Mouse (Mus musculus) ovary, postnatal 36 days (tissue): ENCODE measurements around the gene Tmem79.
A peak's percentile ranks its signal among the peaks of the same experiment; 100 is the strongest.
"Not testable (repeated sequence)": the region's sequence is repeated elsewhere in the genome, so short reads cannot be mapped to it uniquely, and the experiment has no call there.

ENCODE experiments used
- DNase-seq: peaks from one replicate; pipeline ENCODE4 v3.0.0; 2022; ENCODE audit warnings: low spot score, mixed read lengths

The Tmem79 gene

DNA sequence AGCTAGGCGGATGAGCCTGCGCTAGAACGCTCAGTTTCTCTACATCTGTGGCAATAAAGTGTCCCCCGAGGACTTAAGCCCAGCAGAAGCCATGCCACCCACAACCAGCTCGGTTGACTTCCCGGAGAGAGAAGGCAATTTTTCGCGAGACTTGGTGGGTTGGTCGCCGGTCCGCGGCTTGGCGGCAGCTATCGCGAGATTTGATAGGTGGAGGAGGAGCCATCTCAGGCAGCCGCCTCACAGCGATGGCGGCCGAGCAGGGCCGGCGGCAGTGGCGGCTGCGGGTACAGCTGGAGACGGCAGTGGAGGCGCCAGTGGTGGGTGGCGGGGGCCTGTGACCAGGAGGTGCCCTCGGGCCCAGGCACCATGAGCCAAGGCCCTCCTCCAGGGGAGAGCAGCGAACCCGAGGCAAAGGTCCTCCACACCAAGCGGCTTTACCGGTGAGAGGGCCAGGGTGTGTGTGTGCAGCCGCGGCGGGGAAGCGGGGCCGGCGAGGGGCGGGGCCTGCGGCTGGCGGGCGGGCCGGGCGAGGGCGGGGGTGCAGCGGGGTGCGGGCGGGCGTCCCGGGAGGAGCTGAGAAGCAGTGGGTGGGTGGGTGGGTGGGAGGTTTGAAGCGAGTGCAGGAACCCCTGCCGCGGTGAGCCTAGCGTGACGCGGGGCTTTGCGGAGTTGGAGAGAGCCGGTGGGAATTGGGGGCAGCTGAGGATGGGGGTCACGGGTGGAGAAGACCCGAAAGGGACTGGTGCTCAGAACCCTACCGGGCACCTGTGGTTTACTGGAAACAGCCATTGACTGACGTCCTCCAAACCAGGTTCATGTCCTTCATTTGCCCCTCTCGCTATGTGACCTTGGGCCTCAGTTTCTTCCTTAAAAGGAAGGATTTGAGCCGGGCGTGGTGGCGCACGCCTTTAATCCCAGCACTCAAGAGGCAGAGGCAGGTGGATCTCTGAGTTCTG is at the start of gene Tmem79, which contains the start of gene Smg5:
Tmem79 (minus strand) TSS at position 91 of the 956 bp plus-strand sequence.
Smg5 (plus strand) TSS at position 203 of the 956 bp plus-strand sequence.
- peak; percentile 96 for DNase-seq

DNA sequence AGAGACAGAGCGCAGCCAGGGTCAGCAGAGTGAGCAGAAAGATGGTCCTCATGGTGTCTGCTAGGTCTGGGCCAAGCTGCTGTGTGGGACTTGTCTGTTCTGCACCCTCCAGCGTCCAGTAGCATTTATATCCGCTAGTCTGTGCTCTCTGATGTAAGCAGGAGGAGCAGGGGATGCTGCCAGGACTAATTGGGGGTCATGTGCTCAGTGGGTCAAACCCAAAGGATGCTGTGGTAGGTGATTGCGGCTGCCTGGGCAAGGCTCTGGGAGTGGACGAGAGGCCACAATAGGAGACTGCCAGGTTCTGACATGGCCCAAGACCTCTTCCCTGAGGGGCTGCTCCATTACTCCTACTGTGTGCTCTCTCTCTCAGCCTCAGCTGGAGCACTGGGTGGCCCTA is 48.4 kb upstream of the Tmem79 start, which contains the start of gene Bglap:
Bglap (minus strand) TSS at position 101 of the 400 bp plus-strand sequence.
- no peak for DNase-seq

DNA sequence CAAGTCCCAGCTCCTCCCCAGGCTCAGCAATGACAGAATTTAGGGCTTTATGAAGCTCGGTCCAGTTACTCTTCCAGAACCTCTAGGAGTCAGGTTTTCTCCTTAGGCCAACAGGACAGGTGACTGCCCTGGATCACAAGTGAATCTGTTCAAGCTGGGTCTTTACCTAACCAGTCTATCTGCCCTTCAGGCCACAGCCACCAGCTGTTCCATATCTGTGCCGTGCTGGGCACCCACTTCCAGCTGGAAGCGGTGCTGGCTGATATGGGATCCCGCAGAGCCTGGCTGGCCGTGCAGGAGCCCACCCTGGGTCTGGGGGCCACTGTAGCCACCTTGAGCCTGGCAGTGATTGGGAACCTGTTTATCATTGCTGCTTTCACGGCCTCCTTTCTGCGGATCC is 46.4 kb upstream of the Tmem79 start:
- DNase-seq, result not testable (repeated sequence)

DNA sequence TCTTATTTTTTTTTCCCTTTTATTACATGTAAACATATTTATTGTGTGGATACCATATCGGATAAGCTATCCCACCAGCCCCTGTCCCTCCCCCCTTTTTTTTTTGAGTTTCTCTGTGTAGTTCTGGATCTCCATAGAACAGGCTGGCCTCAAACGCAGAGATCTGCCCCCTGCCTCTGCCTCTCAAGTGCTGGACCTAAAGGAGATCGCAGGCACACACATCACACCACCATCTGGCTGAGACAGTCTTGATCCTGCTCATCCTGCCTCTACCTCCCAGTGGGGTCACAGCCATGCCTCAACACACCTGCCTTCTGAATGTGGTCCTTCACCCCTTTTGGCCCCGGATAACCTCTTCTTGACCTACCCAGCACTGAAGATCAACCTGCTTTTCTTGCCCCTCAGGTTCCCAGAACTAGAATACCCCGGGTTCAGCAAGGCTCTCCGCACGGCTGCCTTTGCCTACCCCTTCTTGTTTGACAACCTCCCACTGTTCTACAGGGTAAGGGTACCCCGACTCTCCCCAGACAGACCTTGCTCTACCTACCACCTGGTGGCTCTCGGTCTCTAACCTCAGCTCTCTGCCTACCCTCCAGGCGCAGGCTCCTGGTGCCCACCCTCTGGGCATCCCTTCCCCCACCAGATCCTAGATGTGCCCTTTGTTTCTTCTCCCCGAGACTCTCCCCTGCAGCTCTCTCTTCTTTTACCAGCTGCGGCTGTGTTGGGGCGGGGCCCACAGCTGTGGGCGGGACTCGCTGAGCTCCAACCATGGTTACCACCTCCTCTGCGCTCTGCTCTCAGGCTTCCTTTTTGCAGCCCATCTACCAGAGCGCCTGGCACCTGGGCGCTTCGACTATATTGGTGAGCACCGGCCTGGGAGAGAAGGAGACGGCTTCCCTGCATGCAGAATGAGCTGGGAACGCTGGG is 45.7 kb upstream of the Tmem79 start:
- DNase-seq, result not testable (repeated sequence)

DNA sequence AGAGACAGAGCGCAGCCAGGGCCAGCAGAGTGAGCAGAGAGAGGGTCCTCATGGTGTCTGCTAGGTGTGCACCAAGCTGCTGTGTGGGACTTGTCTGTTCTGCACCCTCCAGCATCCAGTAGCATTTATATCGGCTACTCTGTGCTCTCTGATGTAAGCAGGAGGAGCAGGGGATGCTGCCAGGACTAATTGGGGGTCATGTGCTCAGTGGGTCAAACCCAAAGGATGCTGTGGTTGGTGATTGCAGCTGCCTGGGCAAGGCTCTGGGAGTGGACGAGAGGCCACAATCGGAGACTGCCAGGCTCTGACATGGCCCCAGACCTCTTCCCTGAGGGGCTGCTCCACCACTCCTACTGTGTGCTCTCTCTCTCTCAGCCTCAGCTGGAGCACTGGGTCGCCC is 42.7 kb upstream of the Tmem79 start, which contains the start of gene Bglap2:
Bglap2 (minus strand) TSS at position 101 of the 400 bp plus-strand sequence.
- DNase-seq, result peak; percentile 2

DNA sequence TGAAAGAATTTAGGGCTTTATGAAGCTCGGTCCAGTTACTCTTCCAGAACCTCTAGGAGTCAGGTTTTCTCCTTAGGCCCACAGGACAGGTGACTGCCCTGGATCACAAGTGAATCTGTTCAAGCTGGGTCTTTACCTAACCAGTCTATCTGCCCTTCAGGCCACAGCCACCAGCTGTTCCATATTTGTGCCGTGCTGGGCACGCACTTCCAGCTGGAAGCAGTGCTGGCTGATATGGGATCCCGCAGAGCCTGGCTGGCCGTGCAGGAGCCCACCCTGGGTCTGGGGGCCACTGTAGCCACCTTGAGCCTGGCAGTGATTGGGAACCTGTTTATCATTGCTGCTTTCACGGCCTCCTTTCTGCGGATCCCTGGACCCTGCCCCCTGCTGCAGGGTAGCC is 40.7 kb upstream of the Tmem79 start:
- peak; percentile 1 for DNase-seq

DNA sequence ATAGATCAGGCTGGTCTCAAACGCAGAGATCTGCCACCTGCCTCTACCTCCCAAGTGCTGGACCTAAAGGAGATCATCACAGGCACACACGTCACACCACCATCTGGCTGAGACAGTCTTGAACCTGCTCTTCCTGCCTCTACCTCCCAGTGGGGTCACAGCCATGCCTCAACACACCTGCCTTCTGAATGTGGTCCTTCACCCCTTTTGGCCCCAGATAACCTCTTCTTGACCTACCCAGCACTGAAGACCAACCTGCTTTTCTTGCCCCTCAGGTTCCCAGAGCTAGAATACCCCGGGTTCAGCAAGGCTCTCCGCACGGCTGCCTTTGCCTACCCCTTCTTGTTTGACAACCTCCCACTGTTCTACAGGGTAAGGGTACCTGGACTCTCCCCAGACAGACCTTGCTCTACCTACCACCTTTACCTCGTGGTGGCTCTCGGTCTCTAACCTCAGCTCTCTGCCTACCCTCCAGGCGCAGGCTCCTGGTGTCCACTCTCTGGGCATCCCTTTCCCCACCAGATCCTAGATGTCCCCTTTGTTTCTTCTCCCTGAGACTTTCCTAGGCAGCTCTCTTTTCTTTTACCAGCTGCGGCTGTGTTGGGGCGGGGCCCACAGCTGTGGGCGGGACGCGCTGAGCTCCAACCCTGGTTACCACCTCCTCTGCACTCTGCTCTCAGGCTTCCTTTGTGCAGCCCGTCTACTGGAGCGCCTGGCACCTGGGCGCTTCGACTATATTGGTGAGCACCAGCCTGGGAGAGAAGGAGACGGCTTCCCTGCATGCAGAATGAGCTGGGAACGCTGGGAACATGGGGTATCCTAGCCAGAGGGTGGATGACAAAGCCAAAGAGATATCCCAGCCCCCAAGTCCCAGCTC is 40.0 kb upstream of the Tmem79 start:
- DNase-seq, result peak; percentile 24

DNA sequence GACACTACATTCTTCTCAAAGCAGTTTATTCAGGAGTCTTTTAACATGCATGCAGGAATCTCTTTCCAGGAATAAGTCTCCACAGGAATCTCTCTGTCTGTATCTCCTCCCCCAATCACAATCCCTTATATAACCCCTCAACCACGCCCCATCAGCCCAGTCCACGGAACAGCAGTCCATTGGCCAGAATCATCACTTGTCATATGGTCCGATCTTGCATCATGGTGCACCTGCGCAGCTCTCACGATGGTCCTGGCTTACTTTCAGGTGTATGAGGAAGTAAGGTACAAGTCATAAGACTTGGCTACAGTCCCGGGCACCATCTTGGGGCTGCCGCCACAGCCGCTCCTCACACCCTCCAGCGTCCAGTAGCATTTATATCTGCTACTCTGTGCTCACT is 36.7 kb upstream of the Tmem79 start, which contains the start of gene Bglap3:
Bglap3 (minus strand) TSS at position 101 of the 400 bp plus-strand sequence.
- not testable (repeated sequence) for DNase-seq

DNA sequence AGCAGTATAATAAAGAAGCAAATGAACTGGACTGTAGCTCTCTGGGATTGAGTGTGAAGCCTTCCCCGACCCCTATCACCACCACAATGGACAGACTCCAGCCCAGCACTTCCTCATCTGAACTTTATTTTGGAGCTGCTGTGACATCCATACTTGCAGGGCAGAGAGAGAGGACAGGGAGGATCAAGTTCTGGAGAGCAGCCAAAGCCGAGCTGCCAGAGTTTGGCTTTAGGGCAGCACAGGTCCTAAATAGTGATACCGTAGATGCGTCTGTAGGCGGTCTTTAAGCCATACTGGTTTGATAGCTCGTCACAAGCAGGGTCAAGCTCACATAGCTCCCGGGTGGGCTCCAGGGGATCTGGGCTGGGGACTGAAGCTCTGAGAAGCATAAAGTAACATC is 32.6 kb upstream of the Tmem79 start:
- DNase-seq, result peak; percentile 2

DNA sequence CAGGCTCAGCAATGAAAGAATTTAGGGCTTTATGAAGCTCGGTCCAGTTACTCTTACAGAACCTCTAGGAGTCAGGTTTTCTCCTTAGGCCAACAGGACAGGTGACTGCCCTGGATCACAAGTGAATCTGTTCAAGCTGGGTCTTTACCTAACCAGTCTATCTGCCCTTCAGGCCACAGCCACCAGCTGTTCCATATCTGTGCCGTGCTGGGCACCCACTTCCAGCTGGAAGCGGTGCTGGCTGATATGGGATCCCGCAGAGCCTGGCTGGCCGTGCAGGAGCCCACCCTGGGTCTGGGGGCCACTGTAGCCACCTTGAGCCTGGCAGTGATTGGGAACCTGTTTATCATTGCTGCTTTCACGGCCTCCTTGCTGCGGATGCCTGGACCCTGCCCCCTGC is 31.6 kb upstream of the Tmem79 start:
- DNase-seq, result not testable (repeated sequence)

DNA sequence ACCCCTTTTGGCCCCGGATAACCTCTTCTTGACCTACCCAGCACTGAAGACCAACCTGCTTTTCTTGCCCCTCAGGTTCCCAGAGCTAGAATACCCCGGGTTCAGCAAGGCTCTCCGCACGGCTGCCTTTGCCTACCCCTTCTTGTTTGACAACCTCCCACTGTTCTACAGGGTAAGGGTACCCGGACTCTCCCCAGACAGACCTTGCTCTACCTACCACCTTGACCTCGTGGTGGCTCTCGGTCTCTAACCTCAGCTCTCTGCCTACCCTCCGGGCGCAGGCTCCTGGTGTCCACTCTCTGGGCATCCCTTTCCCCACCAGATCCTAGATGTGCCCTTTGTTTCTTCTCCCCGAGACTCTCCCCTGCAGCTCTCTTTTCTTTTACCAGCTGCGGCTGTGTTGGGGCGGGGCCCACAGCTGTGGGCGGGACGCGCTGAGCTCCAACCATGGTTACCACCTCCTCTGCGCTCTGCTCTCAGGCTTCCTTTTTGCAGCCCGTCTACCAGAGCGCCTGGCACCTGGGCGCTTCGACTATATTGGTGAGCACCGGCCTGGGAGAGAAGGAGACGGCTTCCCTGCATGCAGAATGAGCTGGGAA is 31.0 kb upstream of the Tmem79 start:
- peak; percentile 60 for DNase-seq

DNA sequence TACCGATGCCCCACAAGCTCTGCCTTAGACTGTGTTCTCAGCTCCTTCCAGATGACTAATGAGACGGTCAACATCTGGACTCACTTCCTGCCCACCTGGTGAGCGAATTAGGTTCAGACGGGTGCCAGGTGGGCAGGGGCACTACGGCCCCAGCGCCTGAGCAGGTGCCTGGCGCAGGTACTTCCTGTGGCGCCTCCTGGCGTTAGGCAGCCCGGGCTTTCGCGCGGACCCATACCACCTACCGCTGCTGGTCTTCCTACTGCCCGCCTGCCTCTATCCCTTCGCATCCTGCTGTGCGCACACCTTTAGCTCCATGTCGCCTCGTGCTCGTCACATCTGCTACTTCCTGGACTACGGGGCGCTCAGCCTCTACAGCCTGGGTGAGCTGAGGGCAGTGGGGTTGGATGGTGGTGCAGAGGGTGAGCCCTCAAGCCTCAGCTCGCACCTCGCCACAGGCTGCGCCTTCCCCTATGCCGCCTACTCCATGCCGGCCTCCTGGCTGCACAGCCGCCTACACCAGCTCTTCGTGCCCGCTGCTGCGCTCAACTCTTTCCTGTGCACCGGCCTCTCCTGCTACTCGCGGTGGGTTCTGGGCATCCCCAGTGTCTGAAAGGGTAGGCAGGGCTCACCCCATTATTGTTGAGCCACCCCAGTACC is 29.9 kb upstream of the Tmem79 start:
- peak; percentile 5 for DNase-seq

DNA sequence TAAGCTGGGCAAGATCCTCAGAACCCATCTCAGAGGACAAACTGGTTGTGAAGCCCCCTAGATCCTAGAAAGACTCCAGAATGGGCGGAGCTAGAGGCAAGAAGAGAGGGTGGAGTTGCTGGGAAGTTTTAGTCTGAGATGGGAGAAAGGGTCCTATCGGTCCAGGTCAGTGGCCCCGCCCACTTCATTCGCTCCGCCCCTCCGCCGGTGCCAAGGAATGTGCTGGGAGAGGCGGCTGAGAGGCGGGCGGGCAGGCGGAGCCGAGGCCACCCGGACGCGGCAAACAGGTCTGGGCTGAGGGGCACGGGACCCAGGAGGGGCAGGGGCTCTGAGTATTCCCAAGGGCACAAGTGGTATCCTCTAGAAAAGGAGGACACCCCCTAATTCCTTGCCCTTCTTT is 28.4 kb upstream of the Tmem79 start, which contains the start of gene Paqr6:
Paqr6 (plus strand) TSS at position 248 of the 400 bp plus-strand sequence.
- DNase-seq, result peak; percentile 81

DNA sequence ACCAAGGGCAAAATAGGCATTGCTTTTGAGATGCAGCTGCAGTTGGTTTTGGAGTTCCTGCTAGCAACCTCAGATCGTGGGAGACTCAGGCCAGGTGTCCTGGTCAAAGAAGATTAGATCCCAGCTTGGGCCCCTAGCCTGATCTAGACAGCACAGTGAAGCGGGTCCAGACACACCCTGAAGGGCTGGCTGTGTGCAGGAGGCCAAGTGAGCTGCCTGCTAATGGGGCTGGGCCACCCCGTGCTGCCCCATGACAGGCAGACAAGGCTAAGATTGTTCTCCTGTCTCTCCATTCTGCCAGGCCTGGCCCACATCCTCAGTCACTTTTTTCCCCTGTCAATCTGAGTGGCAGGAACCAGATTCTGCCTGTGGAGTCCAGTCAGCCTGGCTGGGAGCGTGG is 27.8 kb upstream of the Tmem79 start:
- no peak for DNase-seq

DNA sequence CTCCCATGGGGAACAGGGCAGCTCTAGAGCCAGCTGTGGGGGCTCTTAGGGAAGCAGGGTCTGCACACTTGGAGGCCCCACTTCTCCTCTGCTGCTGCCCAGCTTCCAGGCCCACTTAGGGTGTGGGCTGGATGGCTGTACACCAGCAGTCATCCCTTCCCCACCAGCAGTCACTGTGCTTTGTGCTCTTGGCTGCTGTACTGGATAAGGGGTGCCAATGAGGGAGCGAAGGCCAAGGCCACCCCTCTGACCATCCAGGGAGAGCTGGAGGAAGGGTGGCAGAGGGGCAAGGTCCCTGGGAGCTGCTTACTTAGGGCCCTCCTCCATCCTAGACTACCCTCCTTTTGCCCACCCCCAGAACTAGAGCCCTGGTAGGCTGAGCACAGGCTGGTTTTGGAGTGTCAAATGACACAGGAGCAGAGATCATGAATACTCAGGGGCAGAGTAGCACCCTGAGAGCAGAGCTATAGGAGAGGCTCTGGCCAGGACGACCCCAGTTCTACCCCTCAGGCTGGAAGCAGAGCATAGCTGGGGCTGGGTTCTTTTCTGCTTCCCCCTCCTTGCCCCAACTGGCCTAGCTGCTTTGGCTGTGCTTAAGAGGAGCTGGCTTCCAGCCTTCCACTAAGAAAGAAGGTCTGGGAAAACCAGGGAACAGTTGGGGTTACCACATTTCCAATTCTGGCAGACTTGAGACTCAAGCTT is 25.8 kb upstream of the Tmem79 start:
- no peak for DNase-seq

DNA sequence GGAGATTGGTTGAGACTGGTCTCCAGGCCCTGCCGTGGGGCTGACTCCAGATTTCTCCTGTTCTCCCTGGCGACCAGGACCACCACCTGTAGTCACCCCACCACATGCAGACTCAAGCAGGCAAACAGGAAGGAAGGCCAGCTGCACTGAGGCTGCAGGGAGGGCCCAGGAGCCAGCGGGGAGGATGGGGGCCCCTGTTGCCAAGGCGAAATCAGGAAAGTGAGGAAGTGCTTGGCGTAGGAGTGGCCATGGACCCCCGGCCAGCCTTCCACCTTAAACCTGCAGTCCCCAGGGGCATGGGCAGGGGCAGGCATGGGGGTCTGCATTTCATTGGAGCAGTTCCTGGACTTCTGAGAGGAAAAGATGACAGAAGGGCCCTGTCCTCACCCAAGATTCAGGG is 25.1 kb upstream of the Tmem79 start:
- DNase-seq, result no peak

DNA sequence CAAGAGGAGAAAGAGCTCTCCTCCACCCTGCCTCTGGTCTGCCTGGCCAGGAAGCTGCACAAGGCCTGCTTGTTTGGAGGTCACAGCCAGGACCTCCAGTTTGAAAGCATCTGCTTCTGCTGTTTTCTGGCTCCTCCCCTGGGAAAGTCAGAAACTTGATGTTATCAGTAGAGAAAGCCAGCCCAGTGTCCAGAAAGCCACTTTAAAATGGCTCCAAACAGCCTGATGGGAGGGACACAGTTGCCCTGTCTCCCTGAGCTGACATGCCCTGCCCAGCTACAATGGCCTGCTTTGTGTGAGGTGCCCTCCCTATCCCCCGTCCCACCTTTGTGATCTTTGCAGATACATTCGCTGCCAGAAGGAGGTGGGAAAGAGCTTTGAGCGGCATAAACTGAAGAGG is 24.0 kb upstream of the Tmem79 start:
- DNase-seq, result no peak

DNA sequence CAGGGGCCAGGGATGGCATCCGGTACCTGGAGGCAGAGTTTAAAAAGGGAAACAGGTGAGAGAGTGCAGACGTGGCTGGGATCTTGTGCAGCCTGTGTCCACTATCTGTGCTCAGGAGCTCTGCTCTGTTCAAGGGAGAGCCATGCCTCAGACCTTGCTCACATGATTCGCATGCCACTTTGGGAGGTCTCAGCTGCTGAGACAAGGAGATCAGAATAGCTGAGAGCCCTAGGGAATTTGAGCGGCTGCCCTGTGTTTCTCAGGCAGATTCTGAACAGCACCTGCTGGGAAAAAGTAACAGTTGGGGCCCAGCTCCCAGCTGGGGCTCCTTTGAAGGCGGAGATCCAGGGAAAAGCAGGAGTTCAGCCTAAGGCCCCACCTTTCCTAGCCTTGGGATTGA is 23.6 kb upstream of the Tmem79 start:
- no peak for DNase-seq

DNA sequence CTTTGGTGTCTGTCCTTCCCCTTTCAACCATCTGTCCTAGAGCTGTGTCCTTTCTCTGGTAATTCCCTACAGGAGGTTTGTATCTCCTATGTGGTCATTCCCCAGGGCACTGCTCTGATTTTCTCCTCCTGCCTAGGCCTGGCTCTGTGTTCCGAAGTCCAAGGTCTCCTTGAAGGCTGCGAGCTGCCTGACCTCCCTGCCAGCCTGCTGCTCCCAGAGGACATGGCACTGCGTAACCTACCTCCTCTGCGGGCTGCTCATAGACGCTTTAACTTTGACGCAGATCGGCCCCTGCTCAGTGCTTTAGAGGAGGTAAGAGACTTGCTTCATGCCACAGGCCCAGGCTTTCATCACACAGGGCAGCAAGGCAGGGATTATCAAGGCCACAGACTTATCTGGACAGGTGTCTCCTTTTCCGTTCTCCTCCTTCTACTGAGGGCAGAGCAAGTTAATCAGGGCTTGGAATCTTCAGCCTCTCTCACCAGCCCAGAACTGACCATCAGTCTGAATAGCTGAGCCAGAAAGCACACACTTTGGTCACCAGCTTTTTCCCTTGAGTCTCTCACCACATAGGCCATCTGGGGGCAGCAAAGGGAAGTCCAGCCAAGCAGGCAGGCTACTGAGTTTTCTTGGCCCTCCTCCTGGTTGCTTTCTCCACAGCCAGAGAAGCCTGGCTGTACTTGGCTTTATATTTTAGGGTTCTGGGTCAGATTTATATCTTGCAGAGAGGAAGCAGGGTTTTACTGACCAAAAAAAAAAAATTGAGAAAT is 18.6 kb upstream of the Tmem79 start:
- DNase-seq, result no peak
